Mouse (Mus musculus) G1E (cell line): ENCODE measurements around the gene Banf1. TPM values are rescaled to one million over a fixed set of nuclear protein-coding genes. Genes with fewer than 3 reads are reported as not detected.

Experiments
- ATAC-seq: 2 replicates; pipeline ENCODE4 v1.8.0; 2016; ENCODE audit warnings: mild to moderate bottlenecking; ENCODE audit not compliant: insufficient number of reproducible peaks, poor library complexity, low FRiP score, severe bottlenecking; ENCODE audit errors: extremely low read depth
- DNase-seq: peaks from one replicate; pipeline ENCODE4 v3.0.0; 2012; ENCODE audit warnings: low spot score
- H3K27me3 ChIP-seq: 2 replicates; pipeline ENCODE4 v1.6.1; 2012; ENCODE audit warnings: mild to moderate bottlenecking, low read length, inconsistent platforms; ENCODE audit not compliant: insufficient read depth
- H3K36me3 ChIP-seq: replicated peaks from 2 replicates; pipeline ENCODE3; 2012; ENCODE audit warnings: mild to moderate bottlenecking, inconsistent platforms
- H3K4me1 ChIP-seq: 2 replicates; pipeline ENCODE4 v1.6.1; 2012; ENCODE audit warnings: low read depth, low read length, inconsistent platforms, mixed read lengths; ENCODE audit not compliant: insufficient read depth
- H3K4me3 ChIP-seq: 2 replicates; pipeline ENCODE4 v1.5.1; 2012; ENCODE audit warnings: low read depth, mild to moderate bottlenecking, inconsistent platforms, low read length, moderate library complexity, mixed read lengths
- H3K9me3 ChIP-seq: replicated peaks from 2 replicates; pipeline ENCODE4 v1.6.1; 2012; ENCODE audit warnings: inconsistent platforms
- CTCF ChIP-seq: IDR thresholded peaks from 2 replicates; pipeline ENCODE4 v1.5.1; 2012; ENCODE audit warnings: low read depth, low read length, inconsistent platforms, mixed read lengths
- GATA1 ChIP-seq: IDR thresholded peaks from 2 replicates; pipeline ENCODE4 v1.6.1; 2012; ENCODE audit warnings: borderline replicate concordance, low read length, inconsistent platforms, mixed read lengths
- GATA2 ChIP-seq: IDR thresholded peaks from 2 replicates; pipeline ENCODE4 v1.6.1; 2012; ENCODE audit warnings: low read depth, low read length, inconsistent platforms, borderline replicate concordance
- POLR2AphosphoS5 ChIP-seq: IDR thresholded peaks from 2 replicates; pipeline ENCODE4 v1.6.1; 2012; ENCODE audit warnings: low read depth, low read length, inconsistent platforms; ENCODE audit not compliant: insufficient replicate concordance
- TAL1 ChIP-seq: conservative IDR thresholded peaks from 2 replicates; pipeline ENCODE4 v1.6.1; 2012; ENCODE audit warnings: low read depth, low read length, inconsistent platforms, mixed read lengths
- polyA plus RNA-seq: library from polyadenylated mRNA; stranded (reverse); fragments of >175 nt; gene quantifications from 2 replicates; pipeline ENCODE4 v1.2.3, GENCODE M21; 2012
- total RNA-seq, 2 experiments: library from RNA; stranded (forward) in 1 of 2; stranded (reverse) in 1 of 2; fragments of 200-1000 nt in 1 of 2; fragments of >200 nt in 1 of 2; fragmentation: Nextera tagmentation in 1 of 2; gene quantifications; 2 replicates each; pipeline ENCODE4 v1.2.3; 2014 to 2017

Banf1 gene
- total and polyA plus RNA-seq, 3 experiments: 42.1 to 329 (median 210) TPM

DNA sequence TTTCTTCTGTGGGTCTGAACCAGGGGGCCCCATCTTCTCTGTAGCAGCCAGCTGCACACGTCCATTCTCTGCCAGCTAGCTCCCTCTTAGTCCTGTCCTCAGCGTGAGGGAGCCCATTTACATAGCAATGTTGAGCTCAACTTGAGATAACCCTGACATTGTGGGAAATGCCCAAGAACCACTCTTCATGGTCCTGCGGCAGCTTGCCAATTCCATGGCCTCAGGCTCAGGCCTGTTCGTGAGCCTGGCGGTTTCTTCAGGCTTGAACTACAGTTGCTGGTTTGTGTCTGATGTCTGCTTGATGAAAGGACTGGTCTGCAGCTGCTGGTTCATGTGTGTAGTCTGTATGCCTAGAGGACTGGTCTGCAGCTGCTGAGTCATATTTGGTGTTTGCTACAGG lies 32.2 kb downstream of the Banf1 start:
- no peak for DNase-seq
- H3K27me3 ChIP-seq: peaks cover 24% of the 10 kb centered on the region
- TF ChIP-seq GATA2 (no peak), POLR2AphosphoS5 (no peak), CTCF (no peak), TAL1 (no peak), GATA1 (no peak)
- no peak for ATAC-seq
- H3K36me3 ChIP-seq: no peaks in the 10 kb centered on the region
- no peaks in the 10 kb centered on the region for H3K9me3 ChIP-seq
- no peak overlapping the region for H3K4me3 ChIP-seq
- H3K4me1 ChIP-seq: 0 out of 2 replicates have a peak, but pooled peaks cover 2% of the 10 kb centered on the region

DNA sequence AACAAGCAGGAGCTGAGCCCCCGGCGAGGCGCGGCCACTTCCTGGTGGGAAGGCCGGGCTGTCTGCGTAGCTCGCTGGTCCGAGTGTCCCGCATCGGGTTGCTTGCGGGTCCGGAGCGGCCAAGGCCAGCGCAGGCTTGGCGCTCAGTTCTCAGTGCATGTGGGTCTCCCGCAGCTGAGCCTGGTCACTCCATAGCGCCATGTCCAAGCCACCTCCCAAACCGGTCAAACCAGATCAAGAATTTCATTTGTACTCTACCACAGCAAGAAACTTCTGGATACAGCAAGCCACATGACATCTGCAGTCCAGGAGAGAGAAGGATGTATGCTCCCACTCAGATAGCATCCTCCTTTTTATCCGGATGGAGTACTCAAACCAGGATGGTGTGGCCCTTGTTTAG lies 39.0 kb downstream of the Banf1 start:
- no peaks in the 10 kb centered on the region for H3K36me3 ChIP-seq
- no peak overlapping the region for H3K4me3 ChIP-seq
- ATAC-seq: no peak
- peaks cover 15% of the 10 kb centered on the region for H3K27me3 ChIP-seq
- no peaks in the 10 kb centered on the region for H3K4me1 ChIP-seq
- DNase-seq: no peak
- TF ChIP-seq POLR2AphosphoS5 (no peak), GATA2 (no peak), TAL1 (no peak), GATA1 (no peak), CTCF (no peak)
- no peaks in the 10 kb centered on the region for H3K9me3 ChIP-seq

DNA sequence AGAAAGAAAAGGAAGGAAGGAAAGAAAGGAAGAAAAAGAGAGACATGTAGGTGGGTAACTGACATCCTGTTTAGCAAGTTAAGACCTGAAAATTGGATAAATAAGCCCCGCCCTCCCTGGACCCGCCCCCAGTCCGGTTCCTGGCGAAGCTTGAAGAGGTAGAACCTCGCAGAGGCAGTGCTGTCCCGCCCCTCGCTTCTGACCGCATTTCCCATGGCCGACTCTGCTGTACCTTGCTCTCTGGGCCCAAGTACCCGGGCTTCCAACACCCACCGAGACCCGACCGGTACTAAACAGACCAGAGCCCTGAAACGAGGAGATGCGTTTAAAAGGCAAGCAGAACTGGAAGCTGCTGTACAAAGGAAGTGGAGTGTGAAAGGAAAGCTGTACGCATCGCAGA lies 43.2 kb downstream of the Banf1 start:
- peaks cover 11% of the 10 kb centered on the region; the same call in 1 of the 2 replicates for H3K27me3 ChIP-seq
- DNase-seq (no peak), ATAC-seq (no peak)
- H3K36me3 ChIP-seq: no peaks in the 10 kb centered on the region
- H3K9me3 ChIP-seq: peaks cover 9% of the 10 kb centered on the region
- TF ChIP-seq TAL1 (no peak), POLR2AphosphoS5 (no peak), CTCF (no peak), GATA1 (no peak), GATA2 (no peak)
- no peaks in the 10 kb centered on the region for H3K4me1 ChIP-seq
- H3K4me3 ChIP-seq: no peak overlapping the region

Other genes with a start within 250 kb of the Banf1 start
Only the 20 nearest of the 24 such genes appear.
- gene Pacs1, start 94.0 kb downstream of the Banf1 start, total RNA-seq (2014; fragmentation: Nextera tagmentation): 49.8 and 53.3 TPM in 2 replicates
- 9.8 TPM in 2 replicates for gene Pacs1, start 94.0 kb downstream of the Banf1 start, total RNA-seq (2017)
- 39.0 and 50.6 TPM in 2 replicates for gene Pacs1, start 94.0 kb downstream of the Banf1 start, polyA plus RNA-seq
- 161 and 175 TPM in 2 replicates for gene Sf3b2, start 71.7 kb downstream of the Banf1 start, total RNA-seq (2014; fragmentation: Nextera tagmentation)
- gene Sf3b2, start 71.7 kb downstream of the Banf1 start, total RNA-seq (2017): 233 and 253 TPM in 2 replicates
- 273 and 421 TPM in 2 replicates for gene Sf3b2, start 71.7 kb downstream of the Banf1 start, polyA plus RNA-seq
- gene Gal3st3, start 68.8 kb downstream of the Banf1 start, total RNA-seq (2014; fragmentation: Nextera tagmentation): not detected in 2 replicates
- gene Gal3st3, start 68.8 kb downstream of the Banf1 start, total RNA-seq (2017): 0.16 TPM in 1 of 2 replicates, not detected in the other
- gene Gal3st3, start 68.8 kb downstream of the Banf1 start, polyA plus RNA-seq: not detected in 2 replicates
- gene Catsper1, start 31.4 kb downstream of the Banf1 start, total RNA-seq (2014; fragmentation: Nextera tagmentation): not detected in 2 replicates
- not detected in 2 replicates for gene Catsper1, start 31.4 kb downstream of the Banf1 start, total RNA-seq (2017)
- not detected in 2 replicates for gene Catsper1, start 31.4 kb downstream of the Banf1 start, polyA plus RNA-seq
- gene Cst6, start 17.6 kb downstream of the Banf1 start, total RNA-seq (2014; fragmentation: Nextera tagmentation): not detected in 2 replicates
- gene Cst6, start 17.6 kb downstream of the Banf1 start, total RNA-seq (2017): 0.05 and 0.06 TPM in 2 replicates
- gene Cst6, start 17.6 kb downstream of the Banf1 start, polyA plus RNA-seq: not detected in 2 replicates
- 38.5 and 40.9 TPM in 2 replicates for gene Eif1ad, start 427 bp downstream of the Banf1 start, total RNA-seq (2014; fragmentation: Nextera tagmentation)
- 55.0 and 58.4 TPM in 2 replicates for gene Eif1ad, start 427 bp downstream of the Banf1 start, total RNA-seq (2017)
- gene Eif1ad, start 427 bp downstream of the Banf1 start, polyA plus RNA-seq: 96.0 and 100 TPM in 2 replicates
- gene Sart1, start 21.5 kb upstream of the Banf1 start, total RNA-seq (2014; fragmentation: Nextera tagmentation): 39.6 and 40.5 TPM in 2 replicates
- gene Sart1, start 21.5 kb upstream of the Banf1 start, total RNA-seq (2017): 68.7 and 75.5 TPM in 2 replicates
- 183 and 195 TPM in 2 replicates for gene Sart1, start 21.5 kb upstream of the Banf1 start, polyA plus RNA-seq
- 1.3 TPM in 1 of 2 replicates, not detected in the other for gene Tsga10ip, start 35.4 kb upstream of the Banf1 start, total RNA-seq (2014; fragmentation: Nextera tagmentation)
- 0.11 TPM in 1 of 2 replicates, not detected in the other for gene Tsga10ip, start 35.4 kb upstream of the Banf1 start, total RNA-seq (2017)
- gene Tsga10ip, start 35.4 kb upstream of the Banf1 start, polyA plus RNA-seq: 0.74 and 1.5 TPM in 2 replicates
- 44.6 and 46.0 TPM in 2 replicates for gene Drap1, start 57.8 kb upstream of the Banf1 start, total RNA-seq (2014; fragmentation: Nextera tagmentation)
- 81.5 and 87.0 TPM in 2 replicates for gene Drap1, start 57.8 kb upstream of the Banf1 start, total RNA-seq (2017)
- gene Drap1, start 57.8 kb upstream of the Banf1 start, polyA plus RNA-seq: 305 and 329 TPM in 2 replicates
- gene AI837181, start 58.0 kb upstream of the Banf1 start, total RNA-seq (2014; fragmentation: Nextera tagmentation): 29.8 and 30.5 TPM in 2 replicates
- gene AI837181, start 58.0 kb upstream of the Banf1 start, total RNA-seq (2017): 10.2 and 10.5 TPM in 2 replicates
- 59.5 and 68.5 TPM in 2 replicates for gene AI837181, start 58.0 kb upstream of the Banf1 start, polyA plus RNA-seq
- 0.90 and 3.0 TPM in 2 replicates for gene Fosl1, start 80.4 kb upstream of the Banf1 start, total RNA-seq (2014; fragmentation: Nextera tagmentation)
- 1.9 and 2.3 TPM in 2 replicates for gene Fosl1, start 80.4 kb upstream of the Banf1 start, total RNA-seq (2017)
- gene Fosl1, start 80.4 kb upstream of the Banf1 start, polyA plus RNA-seq: 3.4 and 3.6 TPM in 2 replicates
- 1.9 and 3.3 TPM in 2 replicates for gene Ccdc85b, start 90.7 kb upstream of the Banf1 start, total RNA-seq (2014; fragmentation: Nextera tagmentation)
- gene Ccdc85b, start 90.7 kb upstream of the Banf1 start, total RNA-seq (2017): 3.0 and 4.1 TPM in 2 replicates
- gene Ccdc85b, start 90.7 kb upstream of the Banf1 start, polyA plus RNA-seq: 13.1 and 16.9 TPM in 2 replicates
- gene Fibp, start 93.4 kb upstream of the Banf1 start, total RNA-seq (2014; fragmentation: Nextera tagmentation): 50.8 and 53.9 TPM in 2 replicates
- gene Fibp, start 93.4 kb upstream of the Banf1 start, total RNA-seq (2017): 71.8 and 104 TPM in 2 replicates
- gene Fibp, start 93.4 kb upstream of the Banf1 start, polyA plus RNA-seq: 42.8 and 162 TPM in 2 replicates
- not detected in 2 replicates for gene Ctsw, start 101.3 kb upstream of the Banf1 start, total RNA-seq (2014; fragmentation: Nextera tagmentation)
- not detected in 2 replicates for gene Ctsw, start 101.3 kb upstream of the Banf1 start, total RNA-seq (2017)
- not detected in 2 replicates for gene Ctsw, start 101.3 kb upstream of the Banf1 start, polyA plus RNA-seq
- gene Efemp2, start 106.8 kb upstream of the Banf1 start, total RNA-seq (2014; fragmentation: Nextera tagmentation): 4.1 and 6.7 TPM in 2 replicates
- 4.6 and 6.6 TPM in 2 replicates for gene Efemp2, start 106.8 kb upstream of the Banf1 start, total RNA-seq (2017)
- 3.0 and 3.1 TPM in 2 replicates for gene Efemp2, start 106.8 kb upstream of the Banf1 start, polyA plus RNA-seq
- gene Mus81, start 121.2 kb upstream of the Banf1 start, total RNA-seq (2014; fragmentation: Nextera tagmentation): 16.8 and 38.0 TPM in 2 replicates
- gene Mus81, start 121.2 kb upstream of the Banf1 start, total RNA-seq (2017): 16.0 and 22.9 TPM in 2 replicates
- 17.1 and 19.5 TPM in 2 replicates for gene Mus81, start 121.2 kb upstream of the Banf1 start, polyA plus RNA-seq
- 1,228 and 1,288 TPM in 2 replicates for gene Cfl1, start 123.3 kb upstream of the Banf1 start, total RNA-seq (2014; fragmentation: Nextera tagmentation)
- 1,086 and 1,192 TPM in 2 replicates for gene Cfl1, start 123.3 kb upstream of the Banf1 start, total RNA-seq (2017)
- 853 and 1,308 TPM in 2 replicates for gene Cfl1, start 123.3 kb upstream of the Banf1 start, polyA plus RNA-seq
- 0.73 and 4.0 TPM in 2 replicates for gene 1700020D05Rik, start 136.6 kb upstream of the Banf1 start, total RNA-seq (2014; fragmentation: Nextera tagmentation)
- gene 1700020D05Rik, start 136.6 kb upstream of the Banf1 start, total RNA-seq (2017): 2.1 and 2.7 TPM in 2 replicates
- 0.12 and 0.36 TPM in 2 replicates for gene 1700020D05Rik, start 136.6 kb upstream of the Banf1 start, polyA plus RNA-seq
- 9.8 and 12.6 TPM in 2 replicates for gene Snx32, start 143.4 kb upstream of the Banf1 start, total RNA-seq (2014; fragmentation: Nextera tagmentation)
- gene Snx32, start 143.4 kb upstream of the Banf1 start, total RNA-seq (2017): 12.0 and 13.3 TPM in 2 replicates
- 1.6 and 2.0 TPM in 2 replicates for gene Snx32, start 143.4 kb upstream of the Banf1 start, polyA plus RNA-seq
- not detected in 2 replicates for gene Ovol1, start 193.5 kb upstream of the Banf1 start, total RNA-seq (2014; fragmentation: Nextera tagmentation)
- 0.05 and 0.06 TPM in 2 replicates for gene Ovol1, start 193.5 kb upstream of the Banf1 start, total RNA-seq (2017)
- gene Ovol1, start 193.5 kb upstream of the Banf1 start, polyA plus RNA-seq: not detected in 2 replicates